Mouse (Mus musculus) kidney, postnatal 25 days (tissue): ENCODE data around the gene Atp6v0c.
A peak's percentile ranks its signal among the peaks of the same experiment; 100 is the strongest.

Experiments used
- DNase-seq, 2 experiments: peaks; one replicate each; pipeline ENCODE4 v3.0.0; 2021; ENCODE audit warnings: mixed read lengths in 2 of 2

The Atp6v0c gene

GRCm38 (mm10) chr17:24197032-24197824 lies 27.7 kb upstream of the Atp6v0c start:
- no peak for DNase-seq

GRCm38 (mm10) chr17:24195349-24195748 lies 25.8 kb upstream of the Atp6v0c start:
- DNase-seq: no peak

GRCm38 (mm10) chr17:24193769-24194168 lies 24.3 kb upstream of the Atp6v0c start:
- DNase-seq: no peak

GRCm38 (mm10) chr17:24193268-24193667 lies 23.8 kb upstream of the Atp6v0c start:
- no peak for DNase-seq

GRCm38 (mm10) chr17:24192848-24193247 lies 23.3 kb upstream of the Atp6v0c start:
- no peak for DNase-seq

- no peak for DNase-seq
These were observed 22.0 kb upstream of the Atp6v0c start for GRCm38 (mm10) chr17:24191481-24191880.

GRCm38 (mm10) chr17:24190934-24191333 lies 21.4 kb upstream of the Atp6v0c start:
- DNase-seq: no peak

GRCm38 (mm10) chr17:24174259-24174658 lies 4.8 kb upstream of the Atp6v0c start:
- DNase-seq: no peak

- peak; percentile 68 to 82 for DNase-seq
These were observed 3.9 kb upstream of the Atp6v0c start for GRCm38 (mm10) chr17:24173423-24173822.

GRCm38 (mm10) chr17:24171738-24172137 lies 2.2 kb upstream of the Atp6v0c start:
- no peak for DNase-seq

GRCm38 (mm10) chr17:24170729-24171128 lies 1.2 kb upstream of the Atp6v0c start:
- DNase-seq: no peak

GRCm38 (mm10) chr17:24170125-24170524 lies 623 bp upstream of the Atp6v0c start:
- DNase-seq: no peak

GRCm38 (mm10) chr17:24168590-24169277 lies 768 bp downstream of the Atp6v0c start:
- DNase-seq: peak; percentile 69 to 79

GRCm38 (mm10) chr17:24167891-24168505 lies 1.5 kb downstream of the Atp6v0c start:
- peak in 1 of 2 experiments; percentile 54 for DNase-seq

- DNase-seq: peak; percentile 29 to 53
These were observed 2.4 kb downstream of the Atp6v0c start for GRCm38 (mm10) chr17:24167120-24167519.

GRCm38 (mm10) chr17:24164566-24165259 lies 4.8 kb downstream of the Atp6v0c start:
- peak; percentile 72 to 88 for DNase-seq

GRCm38 (mm10) chr17:24163176-24163962 lies 6.1 kb downstream of the Atp6v0c start, which contains the start of gene Amdhd2:
TSS of gene Amdhd2 (minus strand) at chr17:24163766.
- DNase-seq: peak; percentile 99

- peak; percentile 93 to 94 for DNase-seq
These were observed 6.8 kb downstream of the Atp6v0c start for GRCm38 (mm10) chr17:24162584-24163175.

GRCm38 (mm10) chr17:24161466-24161865 lies 8.0 kb downstream of the Atp6v0c start:
- DNase-seq: no peak

- DNase-seq: no peak
These were observed 12.0 kb downstream of the Atp6v0c start for GRCm38 (mm10) chr17:24157526-24157925.

- no peak for DNase-seq
These were observed 12.4 kb downstream of the Atp6v0c start for GRCm38 (mm10) chr17:24157121-24157520.

- no peak for DNase-seq
These were observed 13.1 kb downstream of the Atp6v0c start for GRCm38 (mm10) chr17:24156394-24156793.
